In the genomic region with DNA sequence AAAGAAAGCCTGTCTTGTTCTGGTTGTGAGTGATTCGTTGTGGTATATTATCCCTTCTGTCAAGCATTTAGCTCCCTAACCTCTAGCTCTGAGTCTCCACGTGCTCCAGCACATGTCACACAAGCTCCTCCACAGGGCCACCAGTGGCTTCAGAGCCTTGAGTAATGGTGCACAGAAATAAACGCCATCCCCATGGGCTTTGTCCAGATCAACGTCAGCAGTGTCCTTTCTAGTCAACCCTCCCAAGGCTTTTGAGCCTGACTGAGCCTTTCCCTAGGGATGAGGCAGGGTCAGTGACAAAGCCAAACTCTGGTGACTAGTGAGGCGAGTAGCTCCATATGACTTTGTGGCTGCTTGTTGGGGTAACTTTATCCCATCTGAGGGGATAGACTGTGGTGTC, we compare ENCODE assay signal across 10 mouse cellular contexts.
"Had no signal": no experiment of that assay in that cellular context is flagged by ENCODE, and none has a peak within 500 bp of the region (broad histone marks: within the 10 kb centered on the region; RNA-seq: fewer than 3 reads in every experiment).

No protein-coding gene starts in this region.

- DNase-seq: kidney, postnatal 36 days; layer of hippocampus, adult 9-11 months; layer of hippocampus, postnatal 36 days; liver; liver, embryonic 13.5 days; liver, postnatal 0 days; lung, postnatal 14 days; spleen, adult 18-20 months; thymus, adult 18-20 months; thymus, postnatal 14 days had no signal
